Mouse (Mus musculus) stomach, embryonic 16.5 days (tissue): ENCODE measurements around the gene Rhoh. TPM values are rescaled to one million over a fixed set of nuclear protein-coding genes. Genes with fewer than 3 reads are reported as not detected.

ENCODE experiments used
- ATAC-seq: fragments of 200-750 bp; cut with Nextera tagmentation; 2 replicates; pipeline ENCODE4 v1.8.0; 2017; ENCODE audit warnings: moderate number of reproducible peaks, moderate TSS enrichment; ENCODE audit not compliant: insufficient read depth, low FRiP score
- H3K27ac ChIP-seq: fragments of 300-500 bp; sonication (generic); 2 replicates; pipeline ENCODE4 v1.5.1; 2014; ENCODE audit warnings: low read length
- H3K27me3 ChIP-seq: fragments of 300-500 bp; sonication (generic); 2 replicates; pipeline ENCODE4 v1.6.1; 2014; ENCODE audit warnings: low read length, control low read depth, mixed read lengths; ENCODE audit not compliant: control insufficient read depth, insufficient read depth
- H3K36me3 ChIP-seq: fragments of 300-500 bp; sonication (generic); 2 replicates; pipeline ENCODE4 v1.6.1; 2014; ENCODE audit warnings: low read length; ENCODE audit not compliant: control insufficient read depth, insufficient read depth
- H3K4me1 ChIP-seq: fragments of 300-500 bp; sonication (generic); 2 replicates; pipeline ENCODE4 v1.6.1; 2014; ENCODE audit warnings: low read length, control low read depth, mixed read lengths; ENCODE audit not compliant: control insufficient read depth, insufficient read depth
- H3K4me2 ChIP-seq: fragments of 300-500 bp; sonication (generic); 2 replicates; pipeline ENCODE4 v1.6.1; 2014; ENCODE audit warnings: low read depth, low read length, mixed read lengths
- H3K4me3 ChIP-seq: fragments of 300-500 bp; sonication (generic); replicated peaks from 2 replicates; pipeline ENCODE4 v1.5.1; 2014; ENCODE audit warnings: mild to moderate bottlenecking, low read length
- H3K9ac ChIP-seq: fragments of 300-500 bp; sonication (generic); 2 replicates; pipeline ENCODE4 v1.6.1; 2014; ENCODE audit warnings: low read length
- H3K9me3 ChIP-seq: fragments of 300-500 bp; sonication (generic); replicated peaks from 2 replicates; pipeline ENCODE4 v1.6.1; 2016; ENCODE audit warnings: low read length, control low read depth; ENCODE audit not compliant: control insufficient read depth
- WGBS: fragments of 180-500 bp; shearing (Covaris S2); extraction: QIAGEN DNeasy Blood & Tissue Kit; methylation state at CpG from one replicate; pipeline ENCODE4 v1.1.7; 2014; 5-methylcytosine and 5-hydroxymethylcytosine counted together
- polyA plus RNA-seq: library from polyadenylated mRNA; unstranded; fragments of >200 nt; fragmentation: Nextera tagmentation; extraction: Ambion mirVana; gene quantifications from 2 replicates; pipeline ENCODE4 v1.2.1, GENCODE M21; 2015

Gene Rhoh
- polyA plus RNA-seq, 1 experiment from 2014 or later, result 1.4 TPM

DNA sequence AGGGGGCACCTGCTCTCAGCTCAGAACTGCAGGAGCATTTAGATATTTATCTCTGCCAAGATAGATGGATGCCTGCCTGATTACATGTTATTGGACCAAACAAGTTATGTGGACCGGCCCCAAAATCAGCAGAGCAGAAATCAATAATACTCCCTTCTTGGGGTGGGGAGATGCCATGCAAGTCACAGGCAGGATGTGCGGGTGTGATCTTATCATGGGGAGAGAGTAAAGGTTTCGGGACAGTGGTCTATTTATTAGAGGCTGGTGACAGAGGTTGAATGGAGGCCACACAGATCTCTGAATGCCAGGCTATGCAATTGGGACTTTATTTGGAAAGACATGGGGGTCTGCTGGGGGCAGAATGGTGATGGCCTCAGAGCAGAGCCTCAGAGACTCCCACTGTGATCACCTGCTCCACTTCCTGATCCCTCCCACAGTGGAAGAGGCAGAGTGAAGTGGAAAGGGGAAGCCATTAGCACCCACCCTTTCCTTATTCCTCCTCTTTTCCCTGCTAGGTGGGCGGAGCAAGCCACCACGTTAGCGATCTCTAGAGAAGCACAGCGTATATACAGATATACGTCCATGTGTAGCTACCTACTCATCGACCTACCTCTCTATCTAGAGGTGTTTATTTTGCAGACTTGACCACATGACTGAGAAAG, 60.6 kb downstream of the Rhoh start:
- no peak overlapping the region for H3K27ac ChIP-seq
- H3K4me3 ChIP-seq, result no peak overlapping the region
- H3K27me3 ChIP-seq, result no peaks in the 10 kb centered on the region
- no peak for ATAC-seq
- no peaks in the 10 kb centered on the region for H3K9me3 ChIP-seq
- H3K36me3 ChIP-seq, result no peaks in the 10 kb centered on the region
- H3K4me1 ChIP-seq, result no peaks in the 10 kb centered on the region
- H3K9ac ChIP-seq, result no peak overlapping the region
- 71% methylated on average over 9 of the region's 9 CpGs for WGBS
- no peak overlapping the region for H3K4me2 ChIP-seq

DNA sequence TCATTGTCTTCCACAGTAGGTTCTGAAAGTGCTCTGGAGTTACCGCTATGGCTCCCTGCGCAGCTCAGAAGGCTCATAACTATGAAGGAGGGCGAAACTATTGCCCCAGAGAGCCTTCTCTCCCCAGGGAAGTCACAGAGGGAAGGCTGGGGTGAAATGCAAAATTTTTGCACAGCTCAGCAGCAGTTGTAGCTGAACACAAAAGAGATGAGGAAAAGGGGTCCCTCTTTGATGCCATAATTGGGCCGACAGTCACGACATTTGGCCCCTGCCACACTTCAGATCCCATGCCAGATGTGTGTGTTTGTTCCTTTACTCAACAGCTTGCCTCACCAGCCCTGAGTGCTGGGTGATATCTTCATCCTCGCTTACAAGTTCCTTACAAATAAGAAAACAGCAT, 65.7 kb downstream of the Rhoh start:
- ATAC-seq, result no peak
- Histone ChIP-seq H3K27me3 (no peaks in the 10 kb centered on the region), H3K4me2 (no peak overlapping the region), H3K36me3 (no peaks in the 10 kb centered on the region), H3K9ac (no peak overlapping the region), H3K4me3 (no peak overlapping the region), H3K9me3 (no peaks in the 10 kb centered on the region), H3K4me1 (no peaks in the 10 kb centered on the region), H3K27ac (no peak overlapping the region)
- 84% methylated on average over 6 of the region's 6 CpGs for WGBS

DNA sequence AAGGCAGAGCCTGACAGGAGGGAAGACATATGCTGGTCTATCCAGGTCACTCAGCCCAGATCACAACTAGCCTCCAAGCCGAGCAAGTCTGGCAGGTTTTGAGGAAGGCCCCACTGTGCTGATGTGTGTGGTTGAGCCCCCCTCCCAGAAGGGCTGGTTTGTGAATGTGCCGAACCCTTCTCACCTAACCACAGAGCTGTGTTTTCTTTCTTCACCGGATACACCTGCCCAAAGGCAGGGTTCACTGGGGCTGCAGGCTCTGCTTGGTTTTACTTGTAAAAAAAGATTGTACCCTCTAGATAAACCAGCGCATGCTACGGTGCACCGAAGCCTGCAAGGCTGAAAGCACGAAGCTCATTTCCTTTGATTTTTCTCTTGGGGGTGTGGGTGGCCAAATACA, 68.1 kb downstream of the Rhoh start:
- H3K27ac ChIP-seq, result no peak overlapping the region
- WGBS, result 50% methylated on average over 7 of the region's 7 CpGs
- no peaks in the 10 kb centered on the region for H3K4me1 ChIP-seq

DNA sequence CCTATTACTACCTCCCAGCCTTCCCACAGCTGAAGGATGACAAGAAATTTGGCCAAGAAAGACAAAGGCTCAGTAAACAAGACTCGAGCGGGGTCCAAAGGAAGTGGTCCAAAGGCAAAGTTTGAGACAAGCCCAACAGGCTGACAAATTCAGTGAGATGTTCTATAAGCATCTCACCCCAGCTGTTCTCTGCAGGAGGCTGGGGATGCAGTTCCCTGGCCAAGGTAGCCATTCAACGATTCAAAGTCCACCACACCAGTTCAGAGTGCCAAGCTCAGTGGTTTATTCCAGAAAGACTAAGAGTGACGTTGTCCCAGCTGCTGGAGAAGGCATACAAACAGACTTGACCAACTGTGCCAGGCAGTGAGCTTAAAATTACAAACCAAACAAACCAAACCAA, 69.2 kb downstream of the Rhoh start:
- Histone ChIP-seq H3K4me3 (no peak overlapping the region), H3K4me1 (no peaks in the 10 kb centered on the region), H3K36me3 (no peaks in the 10 kb centered on the region), H3K9me3 (no peaks in the 10 kb centered on the region), H3K4me2 (no peak overlapping the region), H3K27ac (no peak overlapping the region), H3K27me3 (no peaks in the 10 kb centered on the region), H3K9ac (no peak overlapping the region)
- ATAC-seq, result no peak
- WGBS, result 59% methylated on average over 4 of the region's 4 CpGs

More for the DNA sequence above, 68.1 kb downstream of the Rhoh start:
- Histone ChIP-seq H3K4me2 (no peak overlapping the region), H3K4me3 (no peak overlapping the region), H3K36me3 (no peaks in the 10 kb centered on the region), H3K9me3 (no peaks in the 10 kb centered on the region), H3K27me3 (no peaks in the 10 kb centered on the region), H3K9ac (no peak overlapping the region)
- no peak for ATAC-seq

DNA sequence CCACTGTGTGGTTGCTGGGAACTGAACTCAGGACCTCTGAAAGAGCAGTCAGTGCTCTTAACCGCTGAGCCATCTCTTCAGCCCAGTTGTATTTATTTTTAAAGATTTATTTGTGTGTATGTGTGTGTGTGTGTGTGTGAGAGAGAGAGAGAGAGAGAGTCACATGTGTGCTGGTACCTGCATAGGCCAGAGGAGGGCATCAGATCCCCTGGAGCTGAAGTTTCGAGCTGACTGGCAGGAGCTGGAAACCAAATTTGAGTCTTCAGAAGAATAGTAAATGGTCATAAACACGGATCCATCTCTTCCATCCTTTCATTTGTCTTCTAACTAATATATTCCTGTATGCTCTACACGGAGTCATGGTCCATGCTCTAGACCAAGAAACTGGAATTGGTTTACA, 72.2 kb downstream of the Rhoh start:
- Histone ChIP-seq H3K9ac (no peak overlapping the region), H3K27ac (no peak overlapping the region), H3K4me2 (no peak overlapping the region), H3K36me3 (no peaks in the 10 kb centered on the region), H3K4me3 (no peak overlapping the region), H3K9me3 (no peaks in the 10 kb centered on the region), H3K27me3 (no peaks in the 10 kb centered on the region), H3K4me1 (no peaks in the 10 kb centered on the region)
- 83% methylated on average over 4 of the region's 4 CpGs for WGBS
- ATAC-seq, result no peak

DNA sequence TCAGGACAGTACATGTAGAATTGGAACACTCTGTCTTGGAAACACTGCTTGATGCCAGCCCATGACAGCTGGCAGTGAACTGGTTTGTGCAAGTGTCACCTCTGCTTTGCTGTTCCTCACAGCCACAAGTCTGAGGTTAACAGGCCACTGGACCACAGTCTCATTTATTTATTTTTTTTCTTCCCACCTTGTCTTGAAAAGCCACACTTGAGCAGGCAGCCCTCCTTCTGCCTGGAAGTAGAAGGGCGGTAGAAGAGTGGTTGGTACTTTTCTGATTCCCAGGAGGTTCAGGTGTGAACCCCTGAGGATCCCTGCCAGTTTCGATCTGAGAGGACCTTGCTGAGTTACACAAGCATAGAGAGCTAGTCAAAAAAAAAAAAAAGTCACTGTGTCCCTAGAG, 72.8 kb downstream of the Rhoh start:
- H3K27me3 ChIP-seq, result no peaks in the 10 kb centered on the region
- no peak overlapping the region for H3K4me3 ChIP-seq
- H3K9me3 ChIP-seq, result no peaks in the 10 kb centered on the region
- H3K27ac ChIP-seq, result no peak overlapping the region
- no peaks in the 10 kb centered on the region for H3K36me3 ChIP-seq
- H3K9ac ChIP-seq, result no peak overlapping the region
- WGBS, result 83% methylated on average over 2 of the region's 2 CpGs
- no peaks in the 10 kb centered on the region for H3K4me1 ChIP-seq
- ATAC-seq, result no peak
- H3K4me2 ChIP-seq, result no peak overlapping the region

DNA sequence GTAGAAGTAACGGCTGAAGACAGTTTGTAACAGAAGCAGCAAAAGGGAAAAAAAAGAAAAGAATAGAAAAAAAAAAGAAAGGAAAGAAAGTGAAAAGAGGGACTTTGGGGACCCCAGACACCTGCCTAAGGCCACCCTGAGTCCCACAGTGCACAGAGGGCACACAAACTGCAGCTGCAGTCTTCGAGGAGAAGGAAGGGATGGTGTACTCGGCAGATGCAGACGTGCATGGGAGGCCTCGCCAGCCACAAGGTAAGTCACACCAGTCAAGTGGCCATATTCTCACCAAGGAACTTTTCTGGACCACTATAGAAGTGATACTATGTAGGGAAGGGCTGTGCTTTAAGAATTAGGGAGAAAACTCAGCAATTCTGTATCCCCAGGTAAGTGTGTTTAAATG, 73.8 kb downstream of the Rhoh start, which contains the start of gene Chrna9:
Gene Chrna9, plus strand, starts transcription at position 139 of the 400 bp plus-strand sequence.
- Histone ChIP-seq H3K9me3 (no peaks in the 10 kb centered on the region), H3K4me2 (no peak within 1 kb of the TSS), H3K4me1 (no peaks in the 10 kb centered on the region), H3K36me3 (no peaks in the 10 kb centered on the region), H3K4me3 (no peak within 1 kb of the TSS), H3K9ac (no peak within 1 kb of the TSS), H3K27ac (no peak within 1 kb of the TSS), H3K27me3 (no peaks in the 10 kb centered on the region)
- ATAC-seq, result no peak
- WGBS, result 83% methylated on average over 5 of the region's 5 CpGs

DNA sequence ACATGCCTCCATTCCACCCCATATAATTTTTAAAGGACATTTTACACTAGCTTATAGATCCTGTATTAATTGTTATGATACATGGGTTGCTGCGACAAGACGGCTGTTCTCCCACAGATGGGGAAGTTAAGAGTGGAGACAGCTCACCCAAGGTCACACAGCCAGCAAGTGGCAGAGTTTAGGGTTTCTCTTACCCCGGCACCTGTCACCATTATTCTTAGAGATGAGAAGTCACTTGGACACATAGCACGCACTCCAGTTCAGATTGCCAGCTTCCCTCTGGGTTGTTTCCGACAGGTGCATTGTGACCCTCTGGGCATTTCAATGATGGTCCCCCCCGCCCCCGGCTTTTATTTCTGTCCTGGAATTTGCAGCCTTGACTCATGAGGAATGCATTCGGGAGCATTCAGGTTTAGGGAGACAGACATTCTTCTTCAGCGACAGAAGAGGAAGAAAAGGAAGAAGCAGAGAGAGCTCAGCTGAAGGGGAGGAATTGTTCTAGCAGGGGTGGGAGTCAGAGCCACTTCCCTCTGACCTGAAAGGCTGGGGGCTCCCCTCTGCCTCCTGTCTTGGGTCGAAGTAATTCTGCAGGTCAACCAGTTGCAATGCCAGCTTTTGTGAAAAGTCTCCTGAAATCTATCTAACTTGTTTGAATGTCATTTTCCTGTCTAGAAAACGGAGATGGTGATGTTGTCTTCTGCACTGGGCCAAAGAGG, 76.2 kb downstream of the Rhoh start:
- Histone ChIP-seq H3K9ac (no peak overlapping the region), H3K36me3 (no peaks in the 10 kb centered on the region), H3K27ac (no peak overlapping the region), H3K4me3 (no peak overlapping the region), H3K27me3 (no peaks in the 10 kb centered on the region), H3K9me3 (no peaks in the 10 kb centered on the region), H3K4me2 (no peak overlapping the region), H3K4me1 (no peaks in the 10 kb centered on the region)
- ATAC-seq, result no peak
- 60% methylated on average over 11 of the region's 11 CpGs for WGBS

DNA sequence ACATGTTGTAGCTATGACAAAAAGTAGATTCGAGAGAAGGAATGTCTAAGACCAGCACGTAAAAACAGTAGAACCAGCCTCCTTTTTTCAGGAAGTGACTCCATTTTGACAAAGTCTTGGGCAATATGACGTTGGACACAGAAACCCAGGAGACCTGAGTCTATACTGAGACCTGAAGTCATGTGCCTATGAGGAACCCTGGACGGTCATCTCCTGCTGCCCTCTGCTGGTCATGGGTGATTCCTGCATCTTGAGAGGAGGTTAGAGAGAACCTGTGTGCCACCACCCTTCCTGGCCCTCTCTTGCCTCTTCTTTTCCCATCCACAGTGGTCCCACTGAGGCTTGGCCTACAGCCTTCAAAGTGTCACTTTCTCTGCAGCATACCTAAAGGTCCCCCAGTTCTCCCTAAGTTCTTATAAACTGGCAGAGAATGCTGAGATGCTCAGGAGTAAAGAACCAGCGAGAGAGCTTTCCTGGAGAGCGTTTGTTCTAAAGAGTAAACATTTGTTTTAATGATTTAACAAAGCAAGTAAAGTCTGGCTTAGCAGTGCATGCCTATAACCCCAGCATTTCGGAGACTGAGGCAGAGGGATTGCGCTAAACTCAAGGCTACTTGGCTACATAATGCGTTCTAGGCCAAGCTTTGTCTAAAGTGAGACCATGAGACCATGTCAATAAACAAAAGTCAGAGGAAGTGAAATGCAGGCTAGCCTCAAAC, 77.1 kb downstream of the Rhoh start:
- Histone ChIP-seq H3K4me3 (no peak overlapping the region), H3K9me3 (no peaks in the 10 kb centered on the region), H3K36me3 (no peaks in the 10 kb centered on the region), H3K9ac (no peak overlapping the region), H3K27ac (no peak overlapping the region), H3K27me3 (no peaks in the 10 kb centered on the region), H3K4me1 (no peaks in the 10 kb centered on the region), H3K4me2 (no peak overlapping the region)
- 44% methylated on average over 9 of the region's 9 CpGs for WGBS
- peak; percentile 76; the same call in 1 of the 2 replicates for ATAC-seq
